Mouse (Mus musculus) cerebellum, adult 8-10 months (tissue): ENCODE results near the gene Tuba1b.
"Not testable (repeated sequence)": the region's sequence is repeated elsewhere in the genome, so short reads cannot be mapped to it uniquely, and the experiment has no call there.

Experiments
- DNase-seq: peaks from one replicate; pipeline ENCODE4 v3.0.0; 2022

Gene Tuba1b

DNA sequence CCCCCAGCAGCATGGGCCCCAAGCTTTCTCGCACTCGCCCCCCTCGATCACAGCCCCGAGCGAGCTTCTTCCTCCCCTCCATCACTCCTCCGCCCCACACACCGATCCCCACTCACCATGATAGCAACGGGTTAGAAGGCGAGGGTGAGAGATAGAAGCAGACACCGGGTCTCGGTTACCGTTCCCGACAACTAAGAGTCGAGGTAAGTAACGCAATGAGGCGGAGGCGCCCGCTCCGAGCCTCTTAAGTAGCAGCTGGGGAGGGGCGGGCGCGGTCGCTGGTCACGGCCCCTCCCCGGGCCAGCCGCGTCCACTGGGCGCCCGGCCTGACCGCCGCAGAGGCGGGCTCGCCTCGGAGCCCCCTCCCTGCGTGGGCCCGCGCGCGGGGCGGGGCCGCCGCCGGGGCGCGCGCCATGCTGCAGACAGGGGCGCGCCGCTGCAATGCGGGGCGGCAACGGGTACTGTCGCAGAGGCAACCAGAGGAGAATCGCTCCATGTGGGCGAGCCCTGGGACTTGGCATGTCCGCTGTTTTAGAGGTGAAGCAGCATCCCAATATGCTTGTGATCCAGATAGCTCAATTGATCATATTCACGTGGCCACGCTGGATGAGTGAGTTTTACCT lies at the start of gene Tuba1b:
Gene Tuba1b (minus strand): TSS at position 349 of the 623 bp plus-strand sequence.
- DNase-seq: peak; percentile 91

DNA sequence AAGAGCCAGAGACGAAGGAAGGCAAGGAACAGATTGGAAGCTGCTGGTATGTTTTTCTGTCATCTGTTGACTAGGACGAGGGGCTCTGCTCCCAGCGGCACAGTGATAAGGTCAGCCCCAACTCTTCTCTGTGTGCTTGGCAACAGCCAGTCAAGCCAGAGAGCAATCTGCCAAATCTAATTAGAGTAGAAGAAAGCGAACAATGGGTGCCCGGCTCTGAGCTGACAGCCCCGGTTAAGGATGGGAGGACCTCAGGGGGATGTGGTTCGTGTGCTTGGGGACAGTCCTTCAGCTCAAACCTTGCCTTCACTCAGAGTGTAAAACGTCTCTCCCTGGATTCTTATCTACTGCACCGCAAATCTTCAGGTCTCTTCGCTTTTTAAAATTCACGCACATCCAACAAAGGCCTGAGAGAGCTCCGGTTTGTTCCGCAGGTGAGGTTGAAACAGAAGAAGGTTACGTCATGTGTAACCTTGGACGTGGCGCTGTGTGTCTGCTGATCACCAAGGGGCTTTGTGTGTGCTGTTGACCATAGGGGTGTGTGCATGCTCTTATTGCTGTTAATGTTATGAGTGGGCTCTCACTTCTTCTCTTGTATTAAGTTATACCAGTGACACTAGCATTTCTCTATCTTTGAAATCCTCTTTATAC lies 49.2 kb upstream of the Tuba1b start:
- DNase-seq: peak; percentile 32

DNA sequence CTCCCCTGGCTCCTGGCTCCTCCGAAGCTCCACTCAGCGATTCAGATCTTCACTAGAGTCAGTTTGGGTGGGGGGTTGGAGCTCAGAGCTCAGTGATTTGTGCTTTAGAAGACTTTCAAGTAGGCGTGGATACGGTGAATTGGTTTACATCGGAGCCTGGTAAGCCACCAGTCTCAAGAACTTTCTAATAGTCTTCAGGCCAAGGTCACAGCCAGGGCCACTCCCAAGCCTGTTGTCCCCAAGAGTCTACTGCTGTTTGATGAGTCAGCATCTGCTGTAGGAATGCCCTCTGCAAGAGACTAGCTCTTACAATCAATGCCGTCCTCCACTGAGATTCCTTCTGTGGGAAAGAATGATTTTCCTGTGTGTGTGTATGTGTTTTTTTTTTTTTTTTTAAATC lies 47.7 kb upstream of the Tuba1b start:
- DNase-seq: no peak

DNA sequence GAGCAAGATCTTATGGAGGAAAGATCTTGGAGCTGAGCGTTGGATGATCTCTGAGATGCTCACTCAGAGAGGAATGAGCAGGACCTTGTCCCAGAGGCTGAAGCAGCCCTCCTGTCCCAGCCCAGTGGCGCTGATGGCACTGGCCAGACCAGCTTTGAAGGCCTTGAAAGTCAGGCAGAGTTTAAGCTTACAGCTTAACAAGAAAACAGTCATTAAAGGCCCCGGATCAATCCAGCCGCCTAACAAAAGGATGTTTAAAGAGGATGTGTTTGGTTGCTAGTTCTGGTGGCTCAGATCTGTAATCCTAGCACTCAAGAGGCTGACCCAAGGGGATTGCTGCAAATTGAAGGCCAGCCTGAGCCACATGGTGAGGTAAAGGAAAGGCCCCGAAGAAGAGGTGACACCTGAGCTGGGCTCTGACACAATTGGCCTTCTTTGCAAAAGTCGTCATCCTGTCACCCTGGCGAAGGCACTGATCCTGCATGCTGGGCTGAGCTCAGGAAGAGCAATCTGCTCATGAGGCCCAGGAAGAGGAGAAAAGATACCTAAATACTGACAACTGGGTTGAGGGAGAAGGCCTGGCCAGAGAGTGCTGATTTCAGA lies 45.7 kb upstream of the Tuba1b start:
- DNase-seq: no peak

DNA sequence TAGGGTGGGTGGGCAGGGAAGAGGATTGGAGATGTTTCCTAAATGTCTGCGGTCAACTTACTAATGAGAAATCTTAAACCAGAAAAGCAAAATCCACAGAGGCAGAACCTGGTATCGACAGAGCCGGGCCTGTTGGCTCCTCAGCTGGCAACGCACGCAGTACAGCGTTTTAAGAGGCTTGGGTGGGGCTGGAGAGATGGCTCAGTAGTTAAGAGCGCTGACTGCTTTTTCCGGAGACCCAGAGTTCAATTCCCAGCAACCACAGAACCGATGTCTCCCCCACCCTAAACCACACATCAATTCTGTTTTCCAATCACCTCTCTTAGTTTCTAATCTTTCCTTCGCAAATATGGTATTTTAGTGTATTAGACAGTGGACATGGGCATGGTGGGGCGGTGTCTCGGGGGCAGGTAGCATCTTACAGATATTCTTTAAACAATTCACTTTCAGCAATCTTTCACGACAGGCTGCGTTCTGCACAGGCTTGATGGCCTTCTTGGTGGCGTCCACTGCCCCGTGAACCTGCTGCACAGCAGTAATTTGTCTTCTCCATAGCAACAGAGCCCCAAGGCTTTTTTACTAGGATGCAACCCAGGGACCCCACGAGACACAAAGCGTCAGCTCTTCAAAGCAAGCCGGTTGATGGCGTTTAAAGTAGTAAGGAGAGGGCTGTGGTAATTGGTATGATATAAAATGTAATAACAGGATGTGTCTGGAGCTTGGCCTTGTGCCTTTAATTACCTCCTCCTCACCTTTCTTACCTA lies 44.2 kb upstream of the Tuba1b start:
- no peak for DNase-seq

DNA sequence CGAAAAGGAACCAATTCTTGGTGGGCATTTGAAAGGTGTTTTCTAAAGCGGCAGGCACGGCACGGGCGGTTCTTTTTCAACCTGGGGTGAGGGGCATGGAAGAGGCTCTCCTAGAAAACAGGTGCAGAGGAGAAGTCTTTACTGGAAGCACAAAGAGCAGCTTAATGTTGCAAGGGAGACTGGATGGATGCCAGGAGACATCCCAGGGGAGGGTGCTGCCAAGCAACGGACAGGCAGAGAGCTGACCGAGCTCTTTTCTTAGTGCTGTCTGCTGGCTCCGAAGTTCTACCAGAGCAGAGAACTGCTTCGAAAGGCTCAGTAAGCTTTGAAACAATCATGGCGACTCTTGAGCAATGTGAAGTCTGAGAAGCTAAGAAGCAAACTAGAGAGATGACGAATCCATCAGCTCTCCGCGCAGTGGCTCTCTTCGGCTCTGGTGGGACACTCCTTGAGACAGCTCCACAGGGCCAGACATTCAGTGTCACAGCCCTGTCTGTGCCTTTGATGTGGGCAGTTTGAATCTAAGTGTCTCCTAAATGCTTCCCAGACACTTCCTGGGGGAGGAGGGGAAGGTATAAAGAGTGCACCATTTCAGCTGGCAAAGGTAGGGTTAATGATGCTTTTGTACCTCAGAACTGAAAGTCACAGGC lies 43.5 kb upstream of the Tuba1b start:
- no peak for DNase-seq

DNA sequence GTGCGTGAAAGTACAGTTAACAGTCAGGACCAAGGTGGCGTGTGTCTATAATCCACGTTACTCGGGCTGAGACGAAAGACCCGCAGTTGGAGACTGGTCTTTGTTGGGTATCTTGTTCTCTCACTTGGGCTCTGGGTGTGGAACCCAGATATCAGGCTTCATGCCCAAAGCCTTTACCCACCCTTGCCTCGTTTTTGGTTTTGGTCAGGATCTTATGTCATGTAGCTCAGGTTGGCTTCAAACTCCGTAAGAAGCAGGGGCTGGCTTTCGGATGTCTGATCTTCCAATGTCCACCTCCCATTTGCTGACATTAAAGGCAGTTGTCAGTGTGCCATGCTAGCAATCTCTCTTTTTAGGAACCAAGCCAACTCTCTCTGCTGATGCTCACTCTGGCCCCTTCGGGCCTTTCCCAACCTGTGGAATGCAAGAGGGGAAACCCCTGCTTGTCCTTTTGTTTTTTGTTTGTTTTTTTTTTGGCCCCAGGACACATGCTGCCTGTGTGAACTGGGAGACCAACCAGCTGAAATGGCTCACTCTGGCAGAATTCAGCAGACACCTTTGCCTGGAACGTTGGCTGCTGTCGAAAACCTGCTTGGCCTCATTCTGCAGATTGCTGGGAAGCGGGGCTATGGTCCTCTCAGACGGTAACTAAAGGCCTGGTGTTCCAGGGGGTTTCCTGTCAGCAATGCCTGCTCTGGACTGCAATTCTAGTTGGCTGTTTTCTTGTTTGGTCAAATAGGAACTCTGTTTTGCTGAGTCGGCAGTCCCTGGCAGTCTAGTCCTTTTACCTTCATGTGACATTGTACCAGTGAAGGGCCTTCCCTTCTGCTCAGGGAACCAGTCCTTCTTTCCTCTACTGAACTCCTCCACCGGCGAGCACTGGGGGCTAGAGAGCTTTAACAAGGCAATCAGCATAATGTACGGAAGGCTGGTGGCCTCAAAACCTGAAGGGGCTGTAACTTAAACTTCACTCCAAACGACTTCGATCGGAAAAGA lies 42.7 kb upstream of the Tuba1b start:
- no peak for DNase-seq

DNA sequence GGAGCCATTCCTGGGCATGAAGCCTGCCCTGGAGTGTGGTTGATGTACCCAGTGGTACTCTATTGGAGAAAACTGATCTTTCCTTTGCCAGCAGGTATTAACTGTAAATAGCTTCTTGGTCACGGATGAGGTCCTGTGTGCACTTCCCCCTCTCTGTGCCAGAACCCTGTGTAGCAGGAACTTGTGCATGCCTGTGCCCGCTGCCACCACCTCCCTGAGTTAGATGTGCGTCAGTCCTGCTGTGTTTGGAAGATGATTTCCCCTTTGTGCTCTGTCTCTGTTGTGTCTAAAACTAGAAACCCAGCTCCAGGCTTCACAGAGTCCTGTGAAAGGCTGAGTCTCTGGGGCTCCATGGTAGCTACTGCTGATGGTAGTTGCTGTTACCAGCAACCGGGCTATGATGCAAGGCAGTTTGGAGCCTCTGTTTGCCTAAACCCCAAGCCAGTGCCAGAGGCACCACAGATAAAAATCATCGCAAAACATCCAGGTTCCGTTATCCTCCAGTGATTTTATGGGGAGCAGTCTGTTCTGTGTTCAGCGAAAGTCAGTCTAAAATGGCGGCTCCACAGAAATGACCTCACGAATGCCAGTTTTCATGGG lies 38.8 kb upstream of the Tuba1b start:
- no peak for DNase-seq

DNA sequence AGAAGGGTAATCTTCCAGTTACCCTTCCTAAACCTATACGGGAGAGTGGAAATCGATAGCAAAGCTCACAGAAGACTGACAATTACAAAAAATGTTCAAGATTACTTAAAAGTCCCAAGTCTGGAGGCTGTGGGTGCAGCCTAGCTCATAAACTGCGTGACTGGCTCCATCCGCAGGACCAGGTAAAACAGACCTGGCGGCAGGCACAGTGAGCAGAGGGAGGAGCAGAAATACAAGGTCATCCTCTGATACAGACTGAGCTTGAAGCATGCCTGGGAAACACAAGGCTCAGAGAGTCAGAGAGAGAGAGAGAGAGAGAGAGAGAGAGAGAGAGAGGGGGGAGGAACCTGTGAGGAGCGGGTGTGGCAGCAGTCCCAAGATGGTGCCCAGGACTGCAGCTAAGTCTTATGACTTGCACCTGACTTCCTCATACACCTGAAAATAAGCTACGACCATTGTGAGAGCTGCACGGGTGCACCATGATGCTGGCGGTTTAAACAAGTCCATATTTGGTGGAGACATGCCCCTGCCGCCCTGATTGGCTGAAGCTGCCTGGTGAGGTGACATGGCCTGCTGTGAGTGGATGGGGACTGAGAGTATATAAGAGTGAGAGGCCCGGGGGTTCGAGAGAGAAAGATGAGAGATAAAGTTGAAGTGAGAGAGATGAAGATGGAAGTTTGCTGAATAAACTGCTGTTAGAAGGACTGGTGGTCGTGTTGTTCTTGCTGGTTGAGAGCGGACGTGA lies 37.4 kb upstream of the Tuba1b start:
- DNase-seq: not testable (repeated sequence)

DNA sequence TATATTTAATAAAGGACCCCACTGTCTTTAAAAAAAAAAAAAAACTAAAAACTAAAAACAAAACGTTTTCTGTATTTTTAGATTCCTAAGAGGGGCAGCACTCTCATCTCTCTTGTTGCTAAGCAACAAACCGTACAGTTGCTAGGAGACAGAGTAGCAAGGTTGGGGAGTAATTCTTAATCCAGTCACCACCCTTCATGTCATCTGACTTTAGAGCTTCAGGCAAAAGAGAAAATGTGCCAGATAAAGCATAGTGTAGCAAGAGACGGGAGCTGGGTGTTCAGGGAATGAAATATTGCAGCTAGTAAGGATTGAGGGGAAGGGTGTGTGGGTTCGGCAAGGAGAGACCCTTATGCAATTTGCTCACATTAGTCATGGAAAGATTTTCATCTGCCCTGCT lies 36.7 kb upstream of the Tuba1b start:
- no peak for DNase-seq

DNA sequence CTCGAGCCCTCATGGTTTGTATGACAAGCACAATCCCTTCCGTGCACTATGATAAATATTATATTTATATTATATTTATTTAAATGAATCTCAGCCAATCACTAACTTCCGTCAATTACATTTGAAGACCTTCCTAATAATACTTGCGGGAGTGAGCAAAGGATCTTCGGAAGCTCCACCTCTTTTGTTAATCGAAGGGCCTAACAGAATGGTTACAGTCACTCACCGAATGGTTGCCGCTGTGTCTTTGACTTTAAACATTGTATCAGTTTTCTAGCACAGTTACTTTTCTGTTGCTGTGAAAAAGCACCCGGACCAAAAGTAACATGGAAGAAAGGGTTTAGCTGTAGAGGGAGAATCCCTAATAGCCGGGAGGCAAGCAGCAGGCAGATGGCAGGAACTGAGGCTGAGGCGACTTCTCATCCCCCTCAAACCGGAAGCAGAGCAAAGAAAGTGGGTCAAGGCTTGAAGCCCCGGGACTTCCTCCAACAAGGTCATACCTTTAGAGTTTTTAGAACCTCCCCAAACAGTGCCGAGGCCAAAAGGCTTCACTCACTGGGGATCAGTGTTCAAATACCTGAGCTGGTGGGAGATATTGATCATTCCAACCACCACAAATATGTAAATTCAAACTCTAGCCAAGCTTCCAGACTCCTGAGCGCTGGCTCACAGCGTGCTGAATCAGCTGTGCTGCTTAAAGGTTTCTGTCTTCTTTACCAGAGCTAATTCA lies 35.2 kb upstream of the Tuba1b start:
- no peak for DNase-seq

DNA sequence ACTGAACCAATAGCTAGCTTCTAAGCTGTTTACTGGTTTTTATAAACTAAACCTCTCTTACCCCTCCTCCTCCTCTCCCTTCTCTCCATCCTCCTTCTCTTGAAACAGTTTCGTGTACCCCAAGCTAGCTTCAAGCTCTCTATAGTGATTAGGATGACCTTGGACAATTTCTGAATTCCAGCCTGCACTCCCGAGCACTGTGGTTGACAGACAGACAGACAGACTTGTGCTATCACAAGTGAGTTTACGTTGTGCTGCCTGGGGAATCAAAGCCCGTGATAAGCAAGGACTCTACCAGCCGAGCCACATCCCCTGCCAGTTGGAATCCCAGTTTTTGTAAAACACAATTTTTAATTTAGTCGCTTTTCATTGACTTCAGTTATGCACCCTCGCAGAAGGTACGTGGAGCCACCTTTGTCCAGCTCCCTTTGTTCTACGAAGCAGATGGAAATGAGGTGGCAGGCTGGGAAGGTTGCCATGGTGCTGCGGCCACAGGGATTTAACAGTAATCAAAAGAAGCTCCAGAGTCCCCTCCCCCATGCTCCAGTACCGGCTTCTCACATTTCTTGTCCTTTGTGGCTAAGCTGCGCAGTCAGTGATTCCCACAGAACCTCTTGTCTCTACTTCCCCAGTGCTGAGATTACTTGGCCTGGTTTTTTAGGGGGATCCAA lies 34.5 kb upstream of the Tuba1b start:
- DNase-seq: peak; percentile 80

DNA sequence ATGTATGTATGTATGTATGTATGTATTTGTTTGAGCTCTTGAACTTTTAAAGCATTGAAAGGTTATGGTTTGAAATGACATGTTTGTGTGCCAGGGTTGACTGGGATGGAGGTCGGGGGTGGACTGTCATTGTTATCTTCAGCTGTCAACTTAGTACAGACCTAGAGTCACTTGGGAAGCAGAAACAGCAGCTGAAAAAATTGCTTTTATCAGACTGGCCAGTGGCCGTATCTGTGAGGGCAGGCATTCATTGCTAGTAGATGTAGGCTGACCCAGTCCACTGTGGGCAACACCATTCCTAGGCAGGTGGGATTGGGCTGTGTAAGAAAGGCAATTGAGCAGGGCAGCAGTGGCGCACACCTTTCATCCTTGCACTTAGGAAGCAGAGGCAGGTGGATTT lies 25.2 kb upstream of the Tuba1b start:
- no peak for DNase-seq

DNA sequence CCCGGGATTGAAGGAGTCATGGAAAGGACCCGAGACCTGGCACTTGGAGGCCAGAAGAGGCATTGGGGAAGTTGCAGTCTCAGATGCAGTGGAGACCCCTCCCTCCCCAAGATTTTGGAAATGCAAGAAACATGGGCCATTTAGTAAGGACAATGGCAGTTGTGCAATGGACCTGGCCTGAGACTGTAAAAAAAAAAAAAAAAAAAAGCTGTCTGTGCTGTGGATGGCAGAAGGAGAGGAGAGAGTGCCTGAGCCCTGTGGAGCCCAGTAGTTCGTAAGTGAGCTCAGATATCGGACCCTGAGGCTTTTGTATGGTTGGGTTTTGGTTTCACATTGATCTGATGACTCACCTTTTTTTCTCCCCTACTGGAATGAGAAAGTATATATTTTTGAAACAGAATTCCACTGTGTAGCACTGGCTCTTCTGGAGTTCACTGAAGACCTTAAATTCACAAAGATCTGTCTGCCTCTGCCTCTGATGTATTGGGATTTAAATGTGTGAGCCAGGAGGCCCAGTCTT lies 24.6 kb upstream of the Tuba1b start:
- DNase-seq: no peak

DNA sequence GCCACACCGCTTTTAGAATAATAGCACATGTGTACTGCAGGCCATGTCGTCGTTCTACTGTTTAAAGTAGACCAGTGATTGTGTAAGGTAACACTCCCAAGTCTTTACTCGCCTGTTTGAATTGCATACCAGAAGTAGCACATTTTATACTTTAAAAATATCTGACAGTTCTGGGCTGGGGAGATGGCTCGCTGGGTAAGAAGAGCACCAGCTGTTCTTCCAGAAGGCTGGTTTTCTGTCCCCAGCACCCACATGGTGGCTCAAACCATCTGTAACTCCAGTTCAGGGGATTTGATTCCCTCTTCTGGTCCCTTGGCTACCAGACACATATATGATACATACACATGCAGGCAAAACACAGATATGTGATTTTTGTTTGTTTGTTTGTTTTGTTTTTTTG lies 23.1 kb upstream of the Tuba1b start:
- no peak for DNase-seq

DNA sequence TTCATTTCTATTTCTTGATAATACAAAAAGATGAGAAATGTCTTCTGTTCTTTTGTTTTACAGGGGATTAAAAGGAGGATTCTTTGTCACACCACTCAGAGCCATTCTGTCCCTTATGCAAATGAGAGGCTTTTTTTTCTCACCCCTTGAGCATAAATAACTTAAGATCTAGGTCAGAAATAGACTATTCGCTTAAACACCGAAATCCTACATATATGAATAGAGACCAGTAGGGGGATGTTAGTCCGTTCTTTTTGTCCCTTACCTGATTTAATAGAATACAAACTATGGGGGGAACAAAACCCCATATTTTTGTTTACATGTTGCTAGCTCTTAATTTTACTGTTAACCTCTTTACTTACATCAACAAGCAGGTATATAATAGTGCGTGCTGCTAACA lies 21.6 kb upstream of the Tuba1b start:
- no peak for DNase-seq

DNA sequence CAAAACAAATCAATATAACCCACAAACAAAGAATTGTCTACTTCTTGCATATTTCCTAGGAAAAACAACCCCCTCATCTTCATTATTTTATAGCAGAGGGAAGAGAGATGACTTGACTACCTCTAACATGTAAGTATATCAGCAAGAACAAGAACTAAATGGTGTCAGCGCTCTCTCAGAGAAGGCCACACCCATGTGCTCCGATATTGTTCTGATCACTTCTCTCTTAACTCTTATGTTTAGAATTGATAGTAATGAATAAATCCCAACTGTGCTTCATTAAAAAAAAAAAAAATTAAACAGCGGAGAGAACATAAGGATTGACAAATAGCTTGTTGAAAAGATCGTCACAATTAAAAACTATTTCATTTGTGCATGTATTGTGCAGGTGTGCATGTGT lies 21.0 kb upstream of the Tuba1b start:
- DNase-seq: no peak

DNA sequence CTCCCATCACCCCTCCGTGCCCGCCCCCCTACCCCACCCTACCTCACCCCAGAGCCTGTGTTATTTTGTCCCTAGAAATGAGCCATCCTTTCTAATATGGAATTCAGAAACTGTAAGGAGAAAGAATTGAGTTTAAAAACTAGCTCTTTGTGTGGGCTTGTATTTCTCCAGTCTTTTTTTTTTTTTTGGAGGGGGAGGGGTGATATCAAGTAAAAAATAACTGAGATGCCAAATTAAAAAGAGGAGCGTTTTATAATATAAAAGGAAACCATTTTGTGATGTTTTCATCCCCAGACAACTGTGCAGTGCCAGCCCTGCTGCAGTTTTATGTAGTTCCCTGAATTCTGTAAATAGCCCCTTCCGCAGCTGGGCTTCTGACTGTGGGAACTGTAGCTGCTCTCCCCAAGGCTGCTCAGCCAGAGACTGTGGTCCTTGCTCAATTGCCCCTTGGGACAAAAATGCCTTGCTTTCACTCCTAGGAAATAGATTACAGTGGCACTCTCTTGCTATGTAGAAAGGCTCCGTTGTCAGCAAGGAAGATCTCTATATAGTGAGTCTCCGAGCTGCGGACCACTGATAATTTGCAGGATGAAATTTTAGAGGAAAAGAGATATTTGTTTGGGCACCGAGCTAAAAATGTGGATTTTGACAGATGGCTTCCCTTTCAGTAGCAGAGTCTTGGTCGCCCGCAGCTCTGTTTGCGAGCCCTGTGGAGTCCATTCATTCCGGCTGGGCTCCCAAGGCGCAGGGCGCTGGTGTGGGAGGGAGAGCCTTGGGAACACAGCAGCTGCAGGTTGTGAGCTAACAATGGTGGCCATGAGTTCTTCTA lies 20.3 kb upstream of the Tuba1b start:
- DNase-seq: peak; percentile 67
